Mouse (Mus musculus) embryonic stem cell, embryonic (primary cell): ENCODE results near the gene Malrd1.

Source experiments
- CTCF ChIA-PET, 4 experiments: fragments of 300-600 bp in 2 of 4; fragments of 350-600 bp in 2 of 4; sonication (Branson Sonifier 250); formaldehyde crosslinking; loops; one replicate each; lab custom pipeline; 2022; ENCODE audit warnings: inconsistent platforms in 2 of 4; lab: Charles Lee
- POLR2A ChIA-PET, 4 experiments: fragments of 300-600 bp in 2 of 4; fragments of 350-600 bp in 2 of 4; sonication (Branson Sonifier 250); formaldehyde crosslinking; loops; one replicate each; lab custom pipeline; 2022; ENCODE audit warnings: antibody characterized with exemption in 4 of 4, inconsistent platforms in 1 of 4; lab: Charles Lee

The Malrd1 gene

GRCm38 (mm10) chr2:16228187-16228832, 702.0 kb downstream of the Malrd1 start:
- ChIA-PET POLR2A (no interaction called here), CTCF (interaction anchor here in 1 of 4 experiments (0.6 kb wide), 1 partner anchor 775 kb away, joined by 3 read pairs; no protein-coding TSS in a partner anchor)

- CTCF ChIA-PET, result no interaction called here
- POLR2A ChIA-PET, result no interaction called here
These were observed 714.6 kb downstream of the Malrd1 start for GRCm38 (mm10) chr2:16240861-16241260.

- POLR2A ChIA-PET, result no interaction called here
- CTCF ChIA-PET, result no interaction called here
These were observed 716.8 kb downstream of the Malrd1 start for GRCm38 (mm10) chr2:16243097-16243496.

- POLR2A ChIA-PET, result no interaction called here
- CTCF ChIA-PET, result no interaction called here
These were observed 722.6 kb downstream of the Malrd1 start for GRCm38 (mm10) chr2:16248861-16249260.

GRCm38 (mm10) chr2:16252274-16252673, 726.0 kb downstream of the Malrd1 start:
- ChIA-PET CTCF (no interaction called here), POLR2A (interaction anchor here in 1 of 4 experiments (0.6 kb wide), 1 partner anchor 199 kb away, joined by 3 read pairs; no protein-coding TSS in a partner anchor)
